Mouse (Mus musculus): ENCODE results near the gene Cers3. TPM values are rescaled to one million over a fixed set of nuclear protein-coding genes. Genes with fewer than 3 reads are reported as not detected.

Cers3 gene
- polyA plus RNA-seq, 1 experiment from 2014 or later = 0.14 TPM

DNA sequence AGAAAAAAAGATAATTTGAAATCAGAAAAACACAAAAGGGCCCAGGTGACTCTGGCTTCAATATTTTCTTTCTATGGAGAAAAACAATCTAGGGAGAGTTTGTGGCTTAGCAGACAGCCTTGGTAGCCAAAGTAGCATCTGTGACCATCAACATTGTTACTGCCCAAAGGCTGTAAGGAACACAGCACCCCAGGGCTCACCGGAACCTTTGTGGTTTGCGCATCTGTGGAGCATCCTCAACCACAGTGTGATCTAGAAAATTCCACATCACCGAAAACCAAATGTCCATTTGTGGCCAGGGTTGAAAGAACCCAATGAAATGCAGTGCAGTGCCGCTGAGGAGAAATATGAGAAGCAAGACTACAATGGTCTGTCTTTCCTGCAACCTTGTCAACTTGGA, 69.0 kb downstream of the Cers3 start:
- H3K36me3 ChIP-seq = no peaks in the 10 kb centered on the region
- no peak overlapping the region for H3K4me2 ChIP-seq
- ATAC-seq = no peak
- no peak overlapping the region for H3K4me3 ChIP-seq
- H3K9ac ChIP-seq = no peak overlapping the region
- H3K27ac ChIP-seq = no peak overlapping the region
- no peaks in the 10 kb centered on the region for H3K27me3 ChIP-seq (replicated peaks)
- no peaks in the 10 kb centered on the region for H3K4me1 ChIP-seq
- H3K9me3 ChIP-seq (replicated peaks) = no peaks in the 10 kb centered on the region
- 80% methylated on average over 4 of the region's 4 CpGs for WGBS (ENCODE audit: insufficient replicate concordance)

DNA sequence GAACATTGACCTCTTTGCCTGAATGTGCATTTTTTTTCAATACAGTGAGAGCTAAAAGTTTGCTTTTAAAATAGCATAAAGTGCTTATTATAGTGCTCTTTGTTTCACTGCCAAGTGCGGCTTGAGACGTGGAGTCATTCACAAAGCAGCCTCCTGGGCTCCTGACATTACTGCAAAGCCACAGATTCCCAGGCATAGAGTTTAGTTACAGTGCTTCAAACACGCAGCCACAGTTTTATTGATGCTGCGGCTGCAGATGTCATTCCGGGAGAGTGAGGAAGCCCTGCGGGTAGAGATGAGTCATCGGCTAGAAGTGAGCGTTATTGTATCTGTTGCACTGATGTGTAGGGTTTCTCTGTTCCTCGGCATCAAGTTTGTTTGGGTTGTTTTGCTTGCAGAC, 69.4 kb downstream of the Cers3 start:
- no peaks in the 10 kb centered on the region for H3K27me3 ChIP-seq (replicated peaks)
- no peak overlapping the region for H3K4me2 ChIP-seq
- H3K9me3 ChIP-seq (replicated peaks) = no peaks in the 10 kb centered on the region
- 50% methylated on average over 9 of the region's 9 CpGs for WGBS (ENCODE audit: insufficient replicate concordance)
- no peak overlapping the region for H3K4me3 ChIP-seq
- no peaks in the 10 kb centered on the region for H3K4me1 ChIP-seq
- H3K9ac ChIP-seq = no peak overlapping the region
- H3K36me3 ChIP-seq = no peaks in the 10 kb centered on the region
- ATAC-seq = no peak
- H3K27ac ChIP-seq = no peak overlapping the region

DNA sequence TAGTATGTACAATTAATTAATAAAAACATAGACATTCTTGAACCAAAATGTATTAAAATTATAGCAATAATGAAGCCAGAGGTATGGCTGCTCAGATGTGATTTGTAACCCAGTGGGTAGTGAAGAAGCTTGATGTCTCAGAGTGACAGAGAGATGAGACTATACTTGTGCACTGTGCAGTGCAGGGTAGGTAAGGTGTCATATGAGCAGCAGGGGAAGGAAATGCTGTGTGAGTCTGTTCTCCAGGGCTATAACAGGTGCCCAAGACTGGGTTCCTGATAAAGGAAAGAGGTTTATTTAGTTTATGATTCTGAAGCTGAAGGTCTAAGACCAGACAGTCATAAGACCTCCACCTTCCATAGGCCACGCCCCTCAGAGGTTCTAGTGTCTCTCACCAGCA, 69.9 kb downstream of the Cers3 start:
- no peak overlapping the region for H3K4me3 ChIP-seq
- H3K27me3 ChIP-seq (replicated peaks) = no peaks in the 10 kb centered on the region
- H3K9me3 ChIP-seq (replicated peaks) = no peaks in the 10 kb centered on the region
- H3K4me1 ChIP-seq = no peaks in the 10 kb centered on the region
- no peak overlapping the region for H3K9ac ChIP-seq
- 38% methylated on average over 1 of the region's 1 CpGs for WGBS (ENCODE audit: insufficient replicate concordance)
- no peak overlapping the region for H3K27ac ChIP-seq
- no peak for ATAC-seq
- no peaks in the 10 kb centered on the region for H3K36me3 ChIP-seq
- H3K4me2 ChIP-seq = no peak overlapping the region

DNA sequence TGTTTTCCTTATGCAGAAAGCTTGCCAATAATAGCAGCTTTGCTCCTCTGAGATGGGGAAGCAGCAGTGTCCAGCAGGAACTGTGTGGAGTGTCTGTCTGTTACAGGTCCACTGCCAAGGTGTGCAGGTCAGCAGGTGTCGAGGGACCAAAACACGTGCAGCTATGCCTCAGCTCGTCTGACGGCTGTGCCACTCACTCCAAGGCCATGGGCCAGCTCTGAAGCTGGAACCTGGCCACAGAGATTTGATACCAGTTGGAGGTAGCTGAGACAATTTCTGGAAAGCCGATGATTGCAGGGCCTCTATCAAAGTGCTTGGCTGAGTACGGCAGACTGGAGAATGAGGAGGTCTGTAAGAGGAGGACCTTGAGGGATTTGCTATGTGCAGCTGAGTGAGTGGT, 72.2 kb downstream of the Cers3 start:
- H3K27ac ChIP-seq = no peak overlapping the region
- H3K9ac ChIP-seq = no peak overlapping the region
- 74% methylated on average over 6 of the region's 6 CpGs for WGBS (ENCODE audit: insufficient replicate concordance)
- H3K36me3 ChIP-seq = no peaks in the 10 kb centered on the region
- H3K4me1 ChIP-seq = no peaks in the 10 kb centered on the region
- H3K4me3 ChIP-seq = no peak overlapping the region
- H3K27me3 ChIP-seq (replicated peaks) = no peaks in the 10 kb centered on the region
- H3K4me2 ChIP-seq = no peak overlapping the region
- ATAC-seq = no peak
- no peaks in the 10 kb centered on the region for H3K9me3 ChIP-seq (replicated peaks)

DNA sequence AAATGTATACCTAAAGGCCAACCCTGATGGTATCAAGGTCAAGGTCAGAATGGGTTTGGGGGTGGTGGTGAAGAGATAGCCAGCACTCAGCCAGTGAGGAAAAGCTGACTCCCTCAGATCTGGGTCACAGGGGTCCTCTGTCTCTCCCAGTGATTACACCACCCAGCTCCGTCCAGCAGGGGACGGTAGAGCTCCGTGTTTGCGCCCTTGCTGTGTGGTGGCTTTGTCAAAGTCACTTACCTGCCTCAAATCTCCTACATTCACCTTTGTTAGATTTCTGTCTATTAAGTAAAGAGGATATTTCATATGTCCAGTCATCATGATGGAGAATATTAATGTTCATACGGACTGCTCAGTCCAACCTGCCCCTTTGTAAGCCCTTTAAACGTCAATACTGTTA, 76.7 kb downstream of the Cers3 start:
- Histone ChIP-seq H3K27ac (no peak overlapping the region), H3K9ac (no peak overlapping the region), H3K36me3 (no peaks in the 10 kb centered on the region), H3K4me1 (no peaks in the 10 kb centered on the region), H3K4me3 (no peak overlapping the region), H3K27me3 (replicated peaks) (no peaks in the 10 kb centered on the region), H3K4me2 (no peak overlapping the region), H3K9me3 (replicated peaks) (no peaks in the 10 kb centered on the region)
- no peak for ATAC-seq
- WGBS (ENCODE audit: insufficient replicate concordance) = 20% methylated on average over 6 of the region's 6 CpGs

DNA sequence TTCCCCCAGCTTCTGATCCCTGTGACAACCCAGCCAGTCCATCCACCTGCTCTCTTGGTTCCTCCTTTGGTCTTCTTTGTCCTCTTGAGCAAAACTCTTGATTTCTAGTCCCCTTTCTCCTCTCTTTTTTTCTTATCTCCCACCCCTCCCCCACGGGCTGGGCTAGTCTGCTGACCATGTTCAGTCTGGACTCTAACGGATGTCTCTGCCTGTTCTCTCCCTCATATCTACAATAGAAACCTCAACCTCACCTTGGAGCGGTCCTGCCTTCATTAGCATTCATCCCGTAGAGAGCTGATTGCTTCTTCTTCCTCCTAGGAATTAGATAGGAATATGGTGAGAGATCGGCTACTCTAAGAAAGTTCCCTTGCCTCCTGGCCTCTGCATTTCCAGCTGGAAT, 87.5 kb downstream of the Cers3 start:
- Histone ChIP-seq H3K27ac (no peak overlapping the region), H3K4me2 (no peak overlapping the region), H3K4me3 (no peak overlapping the region), H3K9me3 (replicated peaks) (no peaks in the 10 kb centered on the region), H3K27me3 (replicated peaks) (peaks cover 8% of the 10 kb centered on the region; the same call in 1 of the 2 replicates), H3K9ac (no peak overlapping the region), H3K4me1 (peaks cover 4% of the 10 kb centered on the region; the same call in 1 of the 2 replicates), H3K36me3 (no peaks in the 10 kb centered on the region)
- WGBS (ENCODE audit: insufficient replicate concordance) = 31% methylated on average over 5 of the region's 5 CpGs
- ATAC-seq = no peak

DNA sequence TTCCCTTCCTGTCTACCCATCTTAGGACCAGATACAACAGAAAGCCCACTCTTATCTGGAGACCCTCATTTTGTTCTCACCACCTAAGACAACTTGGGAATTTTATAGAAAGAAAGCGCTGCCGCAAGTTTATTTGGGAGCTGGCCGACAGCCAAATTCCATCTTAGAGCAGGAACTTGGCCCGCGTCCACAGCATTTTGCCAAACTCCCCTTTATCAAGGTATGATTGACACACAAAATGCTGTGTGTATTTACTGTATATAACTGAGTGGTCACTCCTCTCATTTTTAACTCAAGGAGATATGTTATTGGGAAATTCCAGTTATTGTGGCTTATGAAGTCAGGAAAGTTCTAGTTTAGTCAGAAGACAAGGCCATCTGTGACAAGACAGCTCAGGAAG, 88.0 kb downstream of the Cers3 start:
- Histone ChIP-seq H3K9ac (no peak overlapping the region), H3K27ac (no peak overlapping the region), H3K4me1 (peaks cover 4% of the 10 kb centered on the region; the same call in 1 of the 2 replicates), H3K4me3 (no peak overlapping the region), H3K4me2 (no peak overlapping the region), H3K36me3 (no peaks in the 10 kb centered on the region), H3K27me3 (replicated peaks) (peaks cover 8% of the 10 kb centered on the region; the same call in 1 of the 2 replicates), H3K9me3 (replicated peaks) (no peaks in the 10 kb centered on the region)
- 75% methylated on average over 5 of the region's 5 CpGs for WGBS (ENCODE audit: insufficient replicate concordance)
- no peak for ATAC-seq

DNA sequence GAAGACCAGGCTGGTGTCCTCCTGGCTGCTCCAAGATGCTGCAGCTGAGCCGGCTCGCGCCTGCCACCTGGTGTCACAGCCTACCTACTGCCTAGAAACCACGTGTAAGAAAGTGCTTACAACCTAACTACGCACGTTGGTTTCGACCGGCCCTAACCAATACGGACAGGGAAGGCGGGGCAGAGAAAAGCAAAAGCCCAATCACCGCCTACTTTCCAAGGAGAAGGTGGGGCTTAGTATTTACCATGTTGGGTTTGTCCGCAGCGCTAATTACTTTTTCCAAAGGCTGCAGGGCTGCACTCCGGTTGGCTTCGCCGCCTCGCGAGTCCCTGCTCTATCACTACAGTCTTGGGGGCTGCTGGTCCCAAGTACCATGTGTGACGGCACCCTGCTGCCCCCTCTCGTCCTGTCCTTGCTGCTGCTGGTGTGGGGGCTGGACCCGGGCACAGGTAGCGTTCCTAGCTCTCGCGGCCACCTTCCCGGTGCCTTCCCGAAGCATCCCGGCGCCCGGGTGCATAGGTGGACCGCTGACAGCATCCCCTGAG, 96.2 kb downstream of the Cers3 start, which contains the start of gene Adamts17:
Adamts17 (plus strand) TSS at position 273 of the 545 bp plus-strand sequence.
- no peak within 1 kb of the TSS for H3K27ac ChIP-seq
- no peaks in the 10 kb centered on the region for H3K36me3 ChIP-seq
- WGBS (ENCODE audit: insufficient replicate concordance) = under 1% methylated on average over 30 of the region's 30 CpGs
- peaks cover 66% of the 10 kb centered on the region for H3K27me3 ChIP-seq (replicated peaks)
- H3K4me1 ChIP-seq = peaks cover 10% of the 10 kb centered on the region; the same call in 1 of the 2 replicates
- peak within 1 kb of the TSS; percentile 52; the same call in 1 of the 2 replicates for H3K9ac ChIP-seq
- H3K9me3 ChIP-seq (replicated peaks) = no peaks in the 10 kb centered on the region
- H3K4me3 ChIP-seq = peak within 1 kb of the TSS; percentile 57
- peak within 1 kb of the TSS; percentile 86 for H3K4me2 ChIP-seq
- peak; percentile 90 for ATAC-seq

DNA sequence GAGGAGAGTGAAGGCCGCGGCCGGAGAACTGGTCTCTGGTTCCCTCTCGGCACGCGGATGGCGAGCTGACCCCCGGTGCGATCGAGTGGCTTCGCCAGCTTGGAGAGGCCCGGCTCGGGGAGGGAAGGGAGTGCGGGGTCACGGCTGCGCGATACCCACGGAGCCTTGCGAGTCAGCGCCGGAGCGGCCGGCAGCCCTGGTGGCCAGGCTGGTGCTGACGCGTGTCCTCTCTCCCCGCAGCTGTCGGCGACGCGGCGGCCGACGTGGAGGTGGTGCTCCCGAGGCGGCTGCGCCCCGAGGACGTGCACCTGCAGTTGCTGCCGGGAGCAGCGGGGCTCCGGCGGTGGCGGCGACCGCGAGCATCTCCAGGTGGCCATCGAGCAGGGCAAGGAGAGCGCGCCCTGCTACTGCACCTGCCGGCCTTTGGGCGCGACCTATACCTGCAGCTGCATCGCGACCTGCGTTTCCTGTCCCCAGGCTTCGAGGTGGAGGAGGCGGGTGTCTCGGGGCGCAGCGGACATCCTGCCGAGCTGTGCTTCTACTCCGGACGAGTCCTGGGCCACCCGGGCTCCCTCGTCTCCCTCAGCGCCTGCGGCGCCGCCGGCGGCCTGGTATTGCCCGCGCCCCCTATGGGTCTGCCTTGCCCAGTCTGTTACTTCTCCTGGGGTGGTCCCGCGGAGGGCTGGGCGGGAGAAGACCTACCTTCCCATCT, 96.9 kb downstream of the Cers3 start:
- Histone ChIP-seq H3K27me3 (replicated peaks) (peaks cover 61% of the 10 kb centered on the region), H3K4me3 (peak overlapping the region; percentile 57), H3K9ac (peak overlapping the region; percentile 52; the same call in 1 of the 2 replicates), H3K27ac (no peak overlapping the region), H3K9me3 (replicated peaks) (no peaks in the 10 kb centered on the region), H3K4me1 (peaks cover 10% of the 10 kb centered on the region; the same call in 1 of the 2 replicates), H3K36me3 (no peaks in the 10 kb centered on the region), H3K4me2 (peak overlapping the region; percentile 86)
- under 1% methylated on average over 73 of the region's 76 CpGs for WGBS (ENCODE audit: insufficient replicate concordance)
- 0 out of 2 replicates have a peak, but pooled peaks have one; percentile 17 for ATAC-seq

DNA sequence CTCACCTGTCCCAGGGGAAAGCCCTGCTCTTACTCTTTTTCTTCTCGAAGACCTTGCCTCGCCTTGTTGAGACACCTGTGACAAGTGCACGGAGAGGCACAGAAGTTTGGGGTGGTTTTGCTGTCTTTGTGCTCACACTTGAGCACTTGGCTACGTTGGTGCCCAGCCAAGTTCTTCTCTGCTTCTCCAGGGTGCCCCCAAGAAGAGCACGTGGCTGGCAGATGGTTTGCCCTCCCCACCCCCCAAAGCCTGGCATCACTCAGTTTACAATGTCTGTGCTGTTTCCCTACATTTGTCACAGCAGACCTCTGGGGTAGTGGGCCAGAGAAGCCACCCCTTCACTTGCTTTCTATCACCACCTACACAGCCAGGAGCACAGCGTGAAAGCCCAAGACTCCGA, 97.9 kb downstream of the Cers3 start:
- Histone ChIP-seq H3K4me2 (no peak overlapping the region), H3K4me3 (no peak overlapping the region), H3K27ac (no peak overlapping the region), H3K9me3 (replicated peaks) (no peaks in the 10 kb centered on the region), H3K9ac (no peak overlapping the region), H3K36me3 (no peaks in the 10 kb centered on the region), H3K27me3 (replicated peaks) (peaks cover 58% of the 10 kb centered on the region), H3K4me1 (peaks cover 10% of the 10 kb centered on the region; the same call in 1 of the 2 replicates)
- ATAC-seq = no peak
- 66% methylated on average over 7 of the region's 7 CpGs for WGBS (ENCODE audit: insufficient replicate concordance)

DNA sequence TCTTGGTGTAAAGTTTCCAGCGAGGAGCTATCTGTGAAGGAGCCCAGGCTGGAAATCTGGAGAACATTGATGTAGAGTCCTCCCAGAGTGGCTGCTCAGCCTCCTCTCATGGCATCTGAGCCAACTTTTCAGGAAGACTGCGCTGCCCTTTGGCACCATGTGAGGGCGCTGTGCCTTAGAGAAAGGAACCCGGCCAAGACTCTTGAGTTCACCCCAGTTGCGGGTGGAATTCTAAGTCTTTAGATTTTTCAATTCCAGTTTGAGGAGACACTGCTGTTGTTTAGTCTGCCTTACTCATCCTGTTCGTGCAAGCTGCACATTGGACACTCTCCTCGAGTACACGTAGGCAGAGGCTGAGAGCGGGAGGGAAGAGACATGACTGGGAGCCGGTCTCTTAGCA, 98.7 kb downstream of the Cers3 start:
- no peak overlapping the region for H3K9ac ChIP-seq
- no peaks in the 10 kb centered on the region for H3K36me3 ChIP-seq
- no peak for ATAC-seq
- peaks cover 10% of the 10 kb centered on the region; the same call in 1 of the 2 replicates for H3K4me1 ChIP-seq
- no peak overlapping the region for H3K27ac ChIP-seq
- H3K4me2 ChIP-seq = no peak overlapping the region
- no peaks in the 10 kb centered on the region for H3K9me3 ChIP-seq (replicated peaks)
- H3K4me3 ChIP-seq = no peak overlapping the region
- 43% methylated on average over 10 of the region's 10 CpGs for WGBS (ENCODE audit: insufficient replicate concordance)
- peaks cover 58% of the 10 kb centered on the region for H3K27me3 ChIP-seq (replicated peaks)

DNA sequence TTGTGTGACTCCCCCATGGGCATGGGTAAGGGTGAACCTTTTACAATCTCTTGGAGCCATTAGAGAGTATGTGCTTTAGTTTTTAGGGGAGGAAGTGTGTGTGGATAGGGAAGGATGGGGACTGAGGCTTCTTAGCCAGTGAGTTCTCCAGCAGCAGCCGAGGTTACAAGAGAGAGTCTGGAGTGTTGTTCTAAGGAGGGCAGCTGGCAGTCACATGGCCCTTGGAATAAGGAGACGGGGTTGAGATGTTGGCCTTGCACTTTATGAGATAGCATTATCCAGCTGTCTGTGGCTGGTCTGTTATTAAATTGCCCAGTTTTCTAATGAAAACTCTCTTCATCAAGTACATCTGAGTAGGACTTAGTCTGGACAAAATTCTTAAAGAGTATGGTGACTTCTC, 100.5 kb downstream of the Cers3 start:
- no peak overlapping the region for H3K9ac ChIP-seq
- no peaks in the 10 kb centered on the region for H3K9me3 ChIP-seq (replicated peaks)
- H3K27ac ChIP-seq = no peak overlapping the region
- no peaks in the 10 kb centered on the region for H3K36me3 ChIP-seq
- no peak overlapping the region for H3K4me2 ChIP-seq
- 45% methylated on average over 2 of the region's 2 CpGs for WGBS (ENCODE audit: insufficient replicate concordance)
- no peak for ATAC-seq
- peaks cover 46% of the 10 kb centered on the region for H3K27me3 ChIP-seq (replicated peaks)
- peaks cover 10% of the 10 kb centered on the region; the same call in 1 of the 2 replicates for H3K4me1 ChIP-seq
- no peak overlapping the region for H3K4me3 ChIP-seq
